Mouse (Mus musculus): ENCODE measurements around the gene Ndufaf7. TPM values are rescaled to one million over a fixed set of nuclear protein-coding genes. Genes with fewer than 3 reads are reported as not detected.

Gene Ndufaf7
- polyA plus RNA-seq, 1 experiment from 2014 or later = 62.1 TPM

- H3K4me2 ChIP-seq = no peak overlapping the region
- H3K36me3 ChIP-seq (ENCODE audit: control insufficient read depth, insufficient read depth, low read length) = peaks cover 6% of the 10 kb centered on the region; the same call in 1 of the 2 replicates
- ATAC-seq (replicated peaks; ENCODE audit: insufficient number of reproducible peaks, low FRiP score, low TSS enrichment) = no peak
- H3K9ac ChIP-seq (ENCODE audit: low read depth, low read length) = no peak overlapping the region
- H3K27me3 ChIP-seq (ENCODE audit: control insufficient read depth, insufficient read depth, low read length) = no peaks in the 10 kb centered on the region
- no peaks in the 10 kb centered on the region for H3K9me3 ChIP-seq (replicated peaks; ENCODE audit: control insufficient read depth, low read length)
- no peak overlapping the region for H3K4me3 ChIP-seq (ENCODE audit: low read depth, low read length)
- H3K4me1 ChIP-seq (ENCODE audit: control insufficient read depth, insufficient read depth, low read length) = peaks cover 4% of the 10 kb centered on the region; the same call in 1 of the 2 replicates
- H3K27ac ChIP-seq (ENCODE audit: low read depth, low read length) = no peak overlapping the region
- 96% methylated on average over 4 of the region's 4 CpGs for WGBS (ENCODE audit: insufficient replicate concordance)
These were observed 2.0 kb downstream of the Ndufaf7 start for GRCm38 (mm10) chr17:78938927-78939326.

GRCm38 (mm10) chr17:78942579-78942978, 5.6 kb downstream of the Ndufaf7 start:
- no peak for ATAC-seq (replicated peaks; ENCODE audit: insufficient number of reproducible peaks, low FRiP score, low TSS enrichment)
- Histone ChIP-seq H3K27me3 (ENCODE audit: control insufficient read depth, insufficient read depth, low read length) (no peaks in the 10 kb centered on the region), H3K9ac (ENCODE audit: low read depth, low read length) (no peak overlapping the region), H3K4me1 (ENCODE audit: control insufficient read depth, insufficient read depth, low read length) (no peaks in the 10 kb centered on the region), H3K9me3 (replicated peaks; ENCODE audit: control insufficient read depth, low read length) (no peaks in the 10 kb centered on the region), H3K4me3 (ENCODE audit: low read depth, low read length) (no peak overlapping the region), H3K27ac (ENCODE audit: low read depth, low read length) (no peak overlapping the region), H3K36me3 (ENCODE audit: control insufficient read depth, insufficient read depth, low read length) (peaks cover 5% of the 10 kb centered on the region; the same call in 1 of the 2 replicates), H3K4me2 (no peak overlapping the region)
- 66% methylated on average over 11 of the region's 11 CpGs for WGBS (ENCODE audit: insufficient replicate concordance)

GRCm38 (mm10) chr17:78951225-78951624, 14.3 kb downstream of the Ndufaf7 start:
- no peaks in the 10 kb centered on the region for H3K9me3 ChIP-seq (replicated peaks; ENCODE audit: control insufficient read depth, low read length)
- H3K27ac ChIP-seq (ENCODE audit: low read depth, low read length) = no peak overlapping the region
- no peaks in the 10 kb centered on the region for H3K27me3 ChIP-seq (ENCODE audit: control insufficient read depth, insufficient read depth, low read length)
- H3K9ac ChIP-seq (ENCODE audit: low read depth, low read length) = no peak overlapping the region
- no peak overlapping the region for H3K4me2 ChIP-seq
- no peak overlapping the region for H3K4me3 ChIP-seq (ENCODE audit: low read depth, low read length)
- no peaks in the 10 kb centered on the region for H3K4me1 ChIP-seq (ENCODE audit: control insufficient read depth, insufficient read depth, low read length)
- ATAC-seq (replicated peaks; ENCODE audit: insufficient number of reproducible peaks, low FRiP score, low TSS enrichment) = no peak
- WGBS (ENCODE audit: insufficient replicate concordance) = 85% methylated on average over 5 of the region's 5 CpGs
- peaks cover 23% of the 10 kb centered on the region for H3K36me3 ChIP-seq (ENCODE audit: control insufficient read depth, insufficient read depth, low read length)

- ATAC-seq (replicated peaks; ENCODE audit: insufficient number of reproducible peaks, low FRiP score, low TSS enrichment) = no peak
- WGBS (ENCODE audit: insufficient replicate concordance) = 91% methylated on average over 5 of the region's 5 CpGs
- Histone ChIP-seq H3K4me1 (ENCODE audit: control insufficient read depth, insufficient read depth, low read length) (no peaks in the 10 kb centered on the region), H3K9me3 (replicated peaks; ENCODE audit: control insufficient read depth, low read length) (no peaks in the 10 kb centered on the region), H3K27ac (ENCODE audit: low read depth, low read length) (no peak overlapping the region), H3K4me3 (ENCODE audit: low read depth, low read length) (no peak overlapping the region), H3K4me2 (no peak overlapping the region), H3K36me3 (ENCODE audit: control insufficient read depth, insufficient read depth, low read length) (peaks cover 27% of the 10 kb centered on the region), H3K27me3 (ENCODE audit: control insufficient read depth, insufficient read depth, low read length) (no peaks in the 10 kb centered on the region), H3K9ac (ENCODE audit: low read depth, low read length) (no peak overlapping the region)
These were observed 15.1 kb downstream of the Ndufaf7 start for GRCm38 (mm10) chr17:78952070-78952469.

- Histone ChIP-seq H3K9me3 (replicated peaks; ENCODE audit: control insufficient read depth, low read length) (no peaks in the 10 kb centered on the region), H3K4me1 (ENCODE audit: control insufficient read depth, insufficient read depth, low read length) (no peaks in the 10 kb centered on the region), H3K9ac (ENCODE audit: low read depth, low read length) (no peak overlapping the region), H3K27ac (ENCODE audit: low read depth, low read length) (no peak overlapping the region), H3K36me3 (ENCODE audit: control insufficient read depth, insufficient read depth, low read length) (peaks cover 23% of the 10 kb centered on the region), H3K4me3 (ENCODE audit: low read depth, low read length) (no peak overlapping the region), H3K27me3 (ENCODE audit: control insufficient read depth, insufficient read depth, low read length) (no peaks in the 10 kb centered on the region), H3K4me2 (no peak overlapping the region)
- 90% methylated on average over 8 of the region's 8 CpGs for WGBS (ENCODE audit: insufficient replicate concordance)
- ATAC-seq (replicated peaks; ENCODE audit: insufficient number of reproducible peaks, low FRiP score, low TSS enrichment) = no peak
These were observed 16.3 kb downstream of the Ndufaf7 start for GRCm38 (mm10) chr17:78953240-78953639.

GRCm38 (mm10) chr17:78959473-78959872, 22.5 kb downstream of the Ndufaf7 start:
- no peak overlapping the region for H3K4me2 ChIP-seq
- H3K36me3 ChIP-seq (ENCODE audit: control insufficient read depth, insufficient read depth, low read length) = peaks cover 23% of the 10 kb centered on the region
- H3K4me3 ChIP-seq (ENCODE audit: low read depth, low read length) = no peak overlapping the region
- H3K4me1 ChIP-seq (ENCODE audit: control insufficient read depth, insufficient read depth, low read length) = no peaks in the 10 kb centered on the region
- no peaks in the 10 kb centered on the region for H3K27me3 ChIP-seq (ENCODE audit: control insufficient read depth, insufficient read depth, low read length)
- no peaks in the 10 kb centered on the region for H3K9me3 ChIP-seq (replicated peaks; ENCODE audit: control insufficient read depth, low read length)
- 79% methylated on average over 6 of the region's 6 CpGs for WGBS (ENCODE audit: insufficient replicate concordance)
- H3K27ac ChIP-seq (ENCODE audit: low read depth, low read length) = no peak overlapping the region
- no peak overlapping the region for H3K9ac ChIP-seq (ENCODE audit: low read depth, low read length)
- ATAC-seq (replicated peaks; ENCODE audit: insufficient number of reproducible peaks, low FRiP score, low TSS enrichment) = no peak

- Histone ChIP-seq H3K4me1 (ENCODE audit: control insufficient read depth, insufficient read depth, low read length) (no peaks in the 10 kb centered on the region), H3K4me3 (ENCODE audit: low read depth, low read length) (no peak overlapping the region), H3K9ac (ENCODE audit: low read depth, low read length) (no peak overlapping the region), H3K36me3 (ENCODE audit: control insufficient read depth, insufficient read depth, low read length) (peaks cover 10% of the 10 kb centered on the region), H3K4me2 (no peak overlapping the region), H3K27ac (ENCODE audit: low read depth, low read length) (no peak overlapping the region), H3K27me3 (ENCODE audit: control insufficient read depth, insufficient read depth, low read length) (no peaks in the 10 kb centered on the region), H3K9me3 (replicated peaks; ENCODE audit: control insufficient read depth, low read length) (no peaks in the 10 kb centered on the region)
- no peak for ATAC-seq (replicated peaks; ENCODE audit: insufficient number of reproducible peaks, low FRiP score, low TSS enrichment)
- 90% methylated on average over 1 of the region's 1 CpGs for WGBS (ENCODE audit: insufficient replicate concordance)
These were observed 27.5 kb downstream of the Ndufaf7 start for GRCm38 (mm10) chr17:78964387-78964786.

- no peak overlapping the region for H3K9ac ChIP-seq (ENCODE audit: low read depth, low read length)
- H3K4me2 ChIP-seq = no peak overlapping the region
- 88% methylated on average over 11 of the region's 11 CpGs for WGBS (ENCODE audit: insufficient replicate concordance)
- H3K27ac ChIP-seq (ENCODE audit: low read depth, low read length) = no peak overlapping the region
- H3K27me3 ChIP-seq (ENCODE audit: control insufficient read depth, insufficient read depth, low read length) = no peaks in the 10 kb centered on the region
- no peaks in the 10 kb centered on the region for H3K9me3 ChIP-seq (replicated peaks; ENCODE audit: control insufficient read depth, low read length)
- no peak overlapping the region for H3K4me3 ChIP-seq (ENCODE audit: low read depth, low read length)
- peaks cover 10% of the 10 kb centered on the region for H3K36me3 ChIP-seq (ENCODE audit: control insufficient read depth, insufficient read depth, low read length)
- no peaks in the 10 kb centered on the region for H3K4me1 ChIP-seq (ENCODE audit: control insufficient read depth, insufficient read depth, low read length)
- ATAC-seq (replicated peaks; ENCODE audit: insufficient number of reproducible peaks, low FRiP score, low TSS enrichment) = no peak
These were observed 29.4 kb downstream of the Ndufaf7 start for GRCm38 (mm10) chr17:78966092-78966883.

- Histone ChIP-seq H3K27ac (ENCODE audit: low read depth, low read length) (no peak overlapping the region), H3K4me2 (no peak overlapping the region), H3K36me3 (ENCODE audit: control insufficient read depth, insufficient read depth, low read length) (peaks cover 6% of the 10 kb centered on the region), H3K4me1 (ENCODE audit: control insufficient read depth, insufficient read depth, low read length) (no peaks in the 10 kb centered on the region), H3K4me3 (ENCODE audit: low read depth, low read length) (no peak overlapping the region), H3K9ac (ENCODE audit: low read depth, low read length) (no peak overlapping the region), H3K9me3 (replicated peaks; ENCODE audit: control insufficient read depth, low read length) (no peaks in the 10 kb centered on the region), H3K27me3 (ENCODE audit: control insufficient read depth, insufficient read depth, low read length) (no peaks in the 10 kb centered on the region)
- no peak for ATAC-seq (replicated peaks; ENCODE audit: insufficient number of reproducible peaks, low FRiP score, low TSS enrichment)
- 86% methylated on average over 3 of the region's 3 CpGs for WGBS (ENCODE audit: insufficient replicate concordance)
These were observed 31.6 kb downstream of the Ndufaf7 start for GRCm38 (mm10) chr17:78968500-78968899.

Data from heart, embryonic 11.5 days (tissue).